Mouse (Mus musculus): ENCODE measurements around the gene Lrrc23.

GRCm38 (mm10) chr6:124767536-124767919, 12.0 kb downstream of the Lrrc23 start:
- TF ChIP-seq POLR2A (IDR thresholded peaks at IDR 0.05; ENCODE audit: borderline replicate concordance, low read depth, low read length) (no peak), CTCF (IDR thresholded peaks at IDR 0.05; ENCODE audit: low read depth, low read length) (no peak)
